Mouse (Mus musculus) frontal cortex, adult 2 months (tissue): Measurements from ENCODE around the gene Olfr1065. TPM values are rescaled to one million over a fixed set of nuclear protein-coding genes. Genes with fewer than 3 reads are reported as not detected.
"Not testable (repeated sequence)": the region's sequence is repeated elsewhere in the genome, so short reads cannot be mapped to it uniquely, and the experiment has no call there.

ENCODE experiments used
- DNase-seq, 2 experiments: peaks; one replicate each; pipeline ENCODE4 v3.0.0; 2022; ENCODE audit warnings: low spot score in 1 of 2; ENCODE audit errors: extremely low spot score in 1 of 2
- polyA plus RNA-seq: library from polyadenylated mRNA; depleted of rRNA; stranded (reverse); fragments of >200 nt; gene quantifications from 2 replicates; pipeline ENCODE4 v1.2.3, GENCODE M21; 2012; rRNA removed

Gene Olfr1065
- 0.06 TPM in 1 of 2 replicates, not detected in the other for polyA plus RNA-seq

GRCm38 (mm10) chr2:86450491-86450890 is at the start of gene Olfr1065:
TSS of gene Olfr1065 (minus strand) at chr2:86450591.
- DNase-seq: not testable (repeated sequence)

GRCm38 (mm10) chr2:86487286-86487685 is 36.9 kb upstream of the Olfr1065 start, which contains the start of gene Olfr228:
TSS of gene Olfr228 (minus strand) at chr2:86487386.
- no peak for DNase-seq

- peak in 1 of 2 experiments; percentile 76 for DNase-seq
Observed at GRCm38 (mm10) chr2:86464442-86465109, 14.2 kb upstream of the Olfr1065 start.

- no peak for DNase-seq
Observed at GRCm38 (mm10) chr2:86460434-86460833, 10.0 kb upstream of the Olfr1065 start.

GRCm38 (mm10) chr2:86456169-86456568 is 5.8 kb upstream of the Olfr1065 start, which contains the start of gene Olfr1066:
TSS of gene Olfr1066 (minus strand) at chr2:86456269.
- no peak for DNase-seq

GRCm38 (mm10) chr2:86442101-86442500 is 8.3 kb downstream of the Olfr1065 start:
- not testable (repeated sequence) for DNase-seq

GRCm38 (mm10) chr2:86428511-86428910 is 21.9 kb downstream of the Olfr1065 start:
- DNase-seq: not testable (repeated sequence)

- not testable (repeated sequence) for DNase-seq
Observed at GRCm38 (mm10) chr2:86426649-86427048, 23.7 kb downstream of the Olfr1065 start, which contains the start of gene Olfr1062. TSS of gene Olfr1062 (minus strand) at chr2:86426749.

GRCm38 (mm10) chr2:86413950-86414349 is 36.4 kb downstream of the Olfr1065 start, which contains the start of gene Olfr1061:
TSS of gene Olfr1061 (minus strand) at chr2:86414050.
- no peak for DNase-seq

- DNase-seq: no peak
Observed at GRCm38 (mm10) chr2:86395114-86395513, 55.3 kb downstream of the Olfr1065 start.

Other genes starting within 250 kb of the Olfr1065 start
- 0.04 and 0.12 TPM in 2 replicates for gene Olfr1045, start 247.6 kb downstream of the Olfr1065 start, polyA plus RNA-seq
- gene Olfr1046, start 231.3 kb downstream of the Olfr1065 start, polyA plus RNA-seq: not detected in 2 replicates
- not detected in 2 replicates for gene Olfr1047, start 219.2 kb downstream of the Olfr1065 start, polyA plus RNA-seq
- 0.02 TPM in 1 of 2 replicates, not detected in the other for gene Olfr1048, start 210.3 kb downstream of the Olfr1065 start, polyA plus RNA-seq
- gene Olfr1049, start 192.3 kb downstream of the Olfr1065 start, polyA plus RNA-seq: not detected in 2 replicates
- gene Olfr1051, start 171.5 kb downstream of the Olfr1065 start, polyA plus RNA-seq: not detected in 2 replicates
- 0.11 TPM in 1 of 2 replicates, not detected in the other for gene Olfr1052, start 158.1 kb downstream of the Olfr1065 start, polyA plus RNA-seq
- not detected in 2 replicates for gene Olfr1053, start 135.3 kb downstream of the Olfr1065 start, polyA plus RNA-seq
- 0.06 TPM in 1 of 2 replicates, not detected in the other for gene Olfr1054, start 115.2 kb downstream of the Olfr1065 start, polyA plus RNA-seq
- gene Olfr1055, start 100.3 kb downstream of the Olfr1065 start, polyA plus RNA-seq: 0.11 TPM in 1 of 2 replicates, not detected in the other
- not detected in 2 replicates for gene Olfr1056, start 88.1 kb downstream of the Olfr1065 start, polyA plus RNA-seq
- gene Olfr1057, start 72.2 kb downstream of the Olfr1065 start, polyA plus RNA-seq: not detected in 2 replicates
- gene Olfr1058, start 62.0 kb downstream of the Olfr1065 start, polyA plus RNA-seq: not detected in 2 replicates
- gene Olfr1061, start 36.5 kb downstream of the Olfr1065 start, polyA plus RNA-seq: not detected in 2 replicates
- not detected in 2 replicates for gene Olfr1062, start 23.8 kb downstream of the Olfr1065 start, polyA plus RNA-seq
- gene Olfr1066, start 5.7 kb upstream of the Olfr1065 start, polyA plus RNA-seq: not detected in 2 replicates
- gene Olfr228, start 36.8 kb upstream of the Olfr1065 start, polyA plus RNA-seq: not detected in 2 replicates
- gene Olfr1076, start 57.9 kb upstream of the Olfr1065 start, polyA plus RNA-seq: not detected in 2 replicates
- not detected in 2 replicates for gene Olfr1079, start 91.9 kb upstream of the Olfr1065 start, polyA plus RNA-seq
- 0.06 TPM in 1 of 2 replicates, not detected in the other for gene Olfr1080, start 107.6 kb upstream of the Olfr1065 start, polyA plus RNA-seq
- gene Olfr1082, start 148.4 kb upstream of the Olfr1065 start, polyA plus RNA-seq: not detected in 2 replicates
- not detected in 2 replicates for gene Olfr1084, start 189.1 kb upstream of the Olfr1065 start, polyA plus RNA-seq
- not detected in 2 replicates for gene Olfr1085, start 211.4 kb upstream of the Olfr1065 start, polyA plus RNA-seq
- not detected in 2 replicates for gene Olfr1086, start 229.5 kb upstream of the Olfr1065 start, polyA plus RNA-seq
- gene Olfr1087, start 247.8 kb upstream of the Olfr1065 start, polyA plus RNA-seq: not detected in 2 replicates